Mouse (Mus musculus): ENCODE data around the gene Pdzrn4. TPM values are rescaled to one million over a fixed set of nuclear protein-coding genes. Genes with fewer than 3 reads are reported as not detected.

Pdzrn4 gene
- polyA plus RNA-seq, 1 experiment from 2014 or later, result 0.80 TPM

DNA sequence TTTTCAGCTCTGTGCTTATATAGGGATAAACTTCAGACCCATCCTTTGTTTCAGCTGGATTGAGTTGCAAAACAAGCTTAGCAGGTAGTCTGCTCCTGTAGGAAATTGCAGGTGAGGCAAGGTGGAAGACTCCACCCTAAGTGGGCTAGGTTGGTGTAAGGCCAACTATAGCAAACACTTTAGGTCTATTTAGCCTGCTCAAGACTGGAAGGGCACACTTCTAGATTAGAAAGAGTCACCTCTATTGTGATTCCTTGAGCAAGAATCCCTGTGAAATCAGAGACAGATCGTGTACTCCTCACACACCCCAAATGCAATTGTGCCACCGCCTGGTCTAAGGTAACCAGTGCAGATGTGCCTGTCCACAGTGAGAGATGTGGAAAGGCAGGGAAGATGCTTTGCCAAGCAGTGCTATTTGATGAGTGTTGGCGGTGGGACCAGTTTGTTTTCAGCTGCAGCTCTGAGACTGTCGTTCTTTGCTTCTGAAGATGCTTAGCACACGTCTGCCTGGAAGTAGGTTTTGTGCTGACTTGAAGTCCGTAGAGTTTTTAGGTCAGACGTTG, 158.4 kb downstream of the Pdzrn4 start:
- no peaks in the 10 kb centered on the region for H3K4me1 ChIP-seq (replicated peaks)
- H3K27me3 ChIP-seq (replicated peaks), result no peaks in the 10 kb centered on the region
- no peaks in the 10 kb centered on the region for H3K9me3 ChIP-seq (replicated peaks)
- H3K4me2 ChIP-seq, result no peak overlapping the region
- ATAC-seq (ENCODE audit: insufficient number of reproducible peaks, low FRiP score), result no peak
- H3K27ac ChIP-seq (ENCODE audit: poor library complexity, severe bottlenecking), result no peak overlapping the region
- no peak overlapping the region for H3K9ac ChIP-seq
- no peak overlapping the region for H3K4me3 ChIP-seq
- H3K36me3 ChIP-seq, result no peaks in the 10 kb centered on the region
- 72% methylated on average over 7 of the region's 7 CpGs for WGBS

DNA sequence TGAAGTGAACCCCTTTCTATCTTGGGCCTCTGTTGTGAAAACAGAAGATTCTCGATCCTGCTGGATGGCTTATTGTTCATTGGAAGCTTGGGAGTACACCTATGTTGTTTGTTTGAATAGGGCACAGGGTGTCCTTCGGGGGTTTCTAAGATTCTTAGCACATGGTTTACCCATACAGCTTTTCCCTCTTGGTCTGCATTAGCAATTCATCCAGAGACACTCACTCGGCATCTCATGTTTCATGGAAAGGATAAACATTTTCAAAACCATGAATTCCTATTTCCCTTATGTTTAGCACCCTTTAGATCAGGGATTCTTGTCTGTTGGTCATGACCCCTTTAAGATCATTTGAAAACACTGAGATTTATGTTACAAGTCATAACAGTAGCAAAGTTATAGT, 159.0 kb downstream of the Pdzrn4 start:
- no peak for ATAC-seq (ENCODE audit: insufficient number of reproducible peaks, low FRiP score)
- WGBS, result 70% methylated on average over 3 of the region's 3 CpGs
- H3K36me3 ChIP-seq, result no peaks in the 10 kb centered on the region

DNA sequence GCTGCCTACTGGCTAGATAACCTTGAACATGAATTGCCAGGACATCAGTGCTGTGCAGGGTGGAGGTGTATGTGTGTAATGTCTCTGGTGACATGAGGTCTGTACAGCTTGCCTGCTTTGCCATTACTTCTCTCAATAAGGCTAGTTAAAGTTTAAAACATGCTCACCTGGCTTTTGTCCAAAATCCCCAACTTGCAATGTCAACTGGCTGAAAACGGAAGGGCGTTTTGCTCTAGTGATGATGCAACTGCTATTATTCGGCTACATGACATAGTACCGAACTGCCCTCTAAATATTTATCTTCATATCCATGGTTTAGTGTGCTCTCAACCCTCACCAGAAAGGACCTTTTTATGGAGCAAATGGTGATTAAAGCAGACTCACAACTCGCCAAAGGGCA, 161.9 kb downstream of the Pdzrn4 start:
- 82% methylated on average over 5 of the region's 5 CpGs for WGBS
- Histone ChIP-seq H3K36me3 (no peaks in the 10 kb centered on the region), H3K4me1 (replicated peaks) (no peaks in the 10 kb centered on the region), H3K27me3 (replicated peaks) (no peaks in the 10 kb centered on the region), H3K4me3 (no peak overlapping the region), H3K27ac (ENCODE audit: poor library complexity, severe bottlenecking) (no peak overlapping the region), H3K9ac (no peak overlapping the region), H3K4me2 (no peak overlapping the region), H3K9me3 (replicated peaks) (no peaks in the 10 kb centered on the region)
- ATAC-seq (ENCODE audit: insufficient number of reproducible peaks, low FRiP score), result no peak

More for the DNA sequence above, 159.0 kb downstream of the Pdzrn4 start:
- Histone ChIP-seq H3K4me1 (replicated peaks) (no peaks in the 10 kb centered on the region), H3K4me3 (no peak overlapping the region), H3K27me3 (replicated peaks) (no peaks in the 10 kb centered on the region), H3K4me2 (no peak overlapping the region), H3K27ac (ENCODE audit: poor library complexity, severe bottlenecking) (no peak overlapping the region), H3K9me3 (replicated peaks) (no peaks in the 10 kb centered on the region), H3K9ac (no peak overlapping the region)

DNA sequence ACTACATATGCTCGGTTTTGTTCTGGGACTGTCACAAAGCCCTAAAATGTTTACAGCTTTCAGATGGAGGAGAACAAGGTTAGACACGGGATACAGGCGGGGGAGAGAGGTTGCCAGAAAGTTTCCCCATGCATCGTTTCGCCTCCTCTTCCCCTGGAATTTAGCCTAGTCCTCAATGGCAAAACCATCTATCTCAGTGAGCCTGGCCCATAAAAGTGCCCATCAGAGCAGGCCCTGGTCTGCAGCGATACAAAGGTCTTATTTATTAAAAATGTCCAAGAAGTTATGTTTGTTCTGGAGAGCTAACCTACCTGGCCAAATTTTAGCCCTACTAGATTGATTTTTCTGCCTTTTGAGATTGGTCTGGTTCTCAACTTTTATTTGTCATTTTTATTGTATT, 165.5 kb downstream of the Pdzrn4 start:
- no peaks in the 10 kb centered on the region for H3K27me3 ChIP-seq (replicated peaks)
- no peak overlapping the region for H3K4me3 ChIP-seq
- H3K4me1 ChIP-seq (replicated peaks), result no peaks in the 10 kb centered on the region
- H3K27ac ChIP-seq (ENCODE audit: poor library complexity, severe bottlenecking), result no peak overlapping the region
- ATAC-seq (ENCODE audit: insufficient number of reproducible peaks, low FRiP score), result no peak
- no peak overlapping the region for H3K9ac ChIP-seq
- WGBS, result 80% methylated on average over 6 of the region's 6 CpGs
- H3K9me3 ChIP-seq (replicated peaks), result no peaks in the 10 kb centered on the region
- no peak overlapping the region for H3K4me2 ChIP-seq
- H3K36me3 ChIP-seq, result no peaks in the 10 kb centered on the region

DNA sequence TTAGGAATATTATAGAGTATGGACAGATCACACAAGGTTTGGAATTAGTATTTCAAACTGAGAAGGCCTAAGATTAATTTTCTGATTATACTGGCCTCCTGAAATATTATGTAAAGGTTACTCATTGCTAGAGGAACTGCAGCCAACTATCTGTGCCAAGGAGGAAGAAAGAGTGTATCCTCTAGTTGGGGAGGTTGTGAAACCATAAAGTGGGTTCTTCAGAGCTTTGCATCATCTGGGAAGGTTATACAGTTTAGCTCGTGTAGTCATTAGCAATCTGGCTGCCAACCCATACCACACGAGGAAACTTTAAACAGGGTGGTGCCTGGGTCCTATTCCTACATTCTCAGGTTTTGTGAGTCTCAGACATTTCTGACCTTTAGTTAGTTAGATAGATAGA, 166.9 kb downstream of the Pdzrn4 start:
- no peak for ATAC-seq (ENCODE audit: insufficient number of reproducible peaks, low FRiP score)
- no peak overlapping the region for H3K9ac ChIP-seq
- H3K4me2 ChIP-seq, result no peak overlapping the region
- no peak overlapping the region for H3K27ac ChIP-seq (ENCODE audit: poor library complexity, severe bottlenecking)
- 58% methylated on average over 2 of the region's 2 CpGs for WGBS
- no peaks in the 10 kb centered on the region for H3K4me1 ChIP-seq (replicated peaks)
- no peaks in the 10 kb centered on the region for H3K9me3 ChIP-seq (replicated peaks)
- H3K4me3 ChIP-seq, result no peak overlapping the region
- no peaks in the 10 kb centered on the region for H3K36me3 ChIP-seq
- no peaks in the 10 kb centered on the region for H3K27me3 ChIP-seq (replicated peaks)

DNA sequence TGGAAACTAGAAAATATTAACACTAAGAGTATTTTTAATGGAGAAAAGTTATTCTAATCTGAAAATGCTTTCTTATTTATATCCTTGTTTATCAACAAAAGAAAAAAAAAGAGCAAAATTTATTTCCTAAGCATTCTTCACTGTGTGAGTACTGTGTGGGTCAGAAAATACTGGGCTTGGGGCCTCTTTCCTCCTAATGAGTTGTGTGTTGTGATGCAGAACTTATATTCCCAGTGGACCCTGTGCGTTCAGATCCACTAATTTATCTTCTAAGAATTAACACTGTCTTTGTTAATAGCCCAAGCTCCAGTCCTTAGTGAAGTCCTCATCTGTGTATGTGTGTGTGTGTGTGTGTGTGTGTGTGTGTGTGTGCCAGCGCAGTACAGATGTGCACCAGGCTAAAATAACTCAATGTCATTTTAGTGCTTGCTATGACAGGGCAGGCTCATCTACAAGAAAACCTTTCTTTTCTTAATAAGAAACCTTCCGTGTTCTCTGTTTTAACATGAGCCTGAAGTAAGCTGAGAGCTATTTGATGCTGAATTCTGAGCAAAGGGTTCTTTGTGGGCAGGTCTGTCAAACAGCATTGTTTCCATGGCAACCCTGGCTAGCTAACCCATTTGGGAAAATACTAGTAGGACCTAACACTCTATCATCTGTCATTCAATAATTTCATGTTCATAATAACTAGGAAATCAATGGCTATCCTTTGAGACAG, 174.0 kb downstream of the Pdzrn4 start:
- Histone ChIP-seq H3K4me3 (no peak overlapping the region), H3K9ac (no peak overlapping the region), H3K36me3 (no peaks in the 10 kb centered on the region), H3K4me2 (no peak overlapping the region), H3K9me3 (replicated peaks) (no peaks in the 10 kb centered on the region), H3K4me1 (replicated peaks) (no peaks in the 10 kb centered on the region; the same call in 1 of the 2 replicates), H3K27me3 (replicated peaks) (no peaks in the 10 kb centered on the region), H3K27ac (ENCODE audit: poor library complexity, severe bottlenecking) (no peak overlapping the region)
- no peak for ATAC-seq (ENCODE audit: insufficient number of reproducible peaks, low FRiP score)
- WGBS, result 77% methylated on average over 3 of the region's 3 CpGs

DNA sequence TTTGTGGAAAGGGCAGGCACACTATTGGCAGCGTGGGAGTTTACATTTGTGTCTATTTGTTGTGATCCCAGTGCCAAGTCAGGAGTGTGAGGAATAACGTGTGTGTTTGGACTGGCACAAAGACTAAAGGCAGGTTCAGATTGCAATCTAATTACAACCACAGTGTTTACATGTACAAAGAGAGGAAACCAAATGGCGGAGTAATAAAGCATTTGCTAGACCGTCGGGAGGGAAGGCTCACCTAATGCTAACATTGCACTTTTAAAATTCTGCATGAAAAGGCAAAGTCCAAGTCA, 174.5 kb downstream of the Pdzrn4 start:
- Histone ChIP-seq H3K4me3 (no peak overlapping the region), H3K36me3 (no peaks in the 10 kb centered on the region), H3K9ac (no peak overlapping the region), H3K27ac (ENCODE audit: poor library complexity, severe bottlenecking) (no peak overlapping the region), H3K4me2 (no peak overlapping the region), H3K27me3 (replicated peaks) (no peaks in the 10 kb centered on the region), H3K9me3 (replicated peaks) (no peaks in the 10 kb centered on the region), H3K4me1 (replicated peaks) (no peaks in the 10 kb centered on the region; the same call in 1 of the 2 replicates)
- no peak for ATAC-seq (ENCODE audit: insufficient number of reproducible peaks, low FRiP score)
- WGBS, result 78% methylated on average over 5 of the region's 5 CpGs

DNA sequence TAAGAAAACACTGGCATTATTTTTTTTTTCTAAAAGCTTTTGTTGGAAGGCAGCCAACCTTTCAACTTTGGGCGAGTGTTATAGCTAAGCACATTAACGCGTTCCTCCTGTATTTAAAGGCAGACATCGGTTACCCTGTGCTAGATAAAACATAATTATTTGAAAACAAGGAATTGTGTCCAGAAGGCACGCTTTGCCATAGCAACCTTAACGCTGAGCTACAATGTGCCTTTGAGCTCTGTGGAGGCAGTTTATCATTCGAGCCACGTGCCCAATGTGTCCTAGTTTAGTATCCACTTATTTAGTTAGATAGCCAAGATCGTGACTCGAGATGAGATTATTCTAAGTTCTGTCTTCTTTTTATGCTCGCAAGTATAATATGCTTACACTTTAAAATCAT, 180.8 kb downstream of the Pdzrn4 start:
- no peak overlapping the region for H3K4me3 ChIP-seq
- 67% methylated on average over 11 of the region's 11 CpGs for WGBS
- ATAC-seq (ENCODE audit: insufficient number of reproducible peaks, low FRiP score), result no peak
- no peak overlapping the region for H3K4me2 ChIP-seq
- no peaks in the 10 kb centered on the region for H3K27me3 ChIP-seq (replicated peaks)
- H3K9ac ChIP-seq, result no peak overlapping the region
- no peak overlapping the region for H3K27ac ChIP-seq (ENCODE audit: poor library complexity, severe bottlenecking)
- H3K4me1 ChIP-seq (replicated peaks), result no peaks in the 10 kb centered on the region
- no peaks in the 10 kb centered on the region for H3K9me3 ChIP-seq (replicated peaks)
- H3K36me3 ChIP-seq, result no peaks in the 10 kb centered on the region

DNA sequence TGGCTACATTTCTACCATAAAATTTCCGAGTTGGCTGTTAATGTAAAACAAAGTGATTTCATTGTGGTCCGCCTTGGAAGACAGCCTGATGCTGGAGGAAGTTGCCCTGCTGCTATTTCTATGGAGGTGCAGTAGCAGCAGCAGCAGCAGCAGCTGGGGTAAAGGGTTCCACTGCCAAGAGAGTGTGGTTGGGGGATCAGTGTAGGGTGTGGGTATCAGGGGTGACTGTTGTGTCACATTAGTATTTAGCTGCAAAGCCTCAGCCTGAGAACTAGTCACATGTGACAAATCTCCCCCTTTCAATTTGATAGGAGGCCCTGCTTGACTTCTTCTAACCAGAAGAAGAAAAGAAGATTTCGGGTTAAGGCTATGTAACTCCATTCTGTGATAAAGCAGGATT, 183.5 kb downstream of the Pdzrn4 start:
- Histone ChIP-seq H3K36me3 (no peaks in the 10 kb centered on the region), H3K27me3 (replicated peaks) (no peaks in the 10 kb centered on the region), H3K4me1 (replicated peaks) (no peaks in the 10 kb centered on the region), H3K4me3 (no peak overlapping the region), H3K9ac (no peak overlapping the region), H3K9me3 (replicated peaks) (no peaks in the 10 kb centered on the region), H3K4me2 (no peak overlapping the region), H3K27ac (ENCODE audit: poor library complexity, severe bottlenecking) (no peak overlapping the region)
- ATAC-seq (ENCODE audit: insufficient number of reproducible peaks, low FRiP score), result no peak
- WGBS, result 65% methylated on average over 3 of the region's 3 CpGs

DNA sequence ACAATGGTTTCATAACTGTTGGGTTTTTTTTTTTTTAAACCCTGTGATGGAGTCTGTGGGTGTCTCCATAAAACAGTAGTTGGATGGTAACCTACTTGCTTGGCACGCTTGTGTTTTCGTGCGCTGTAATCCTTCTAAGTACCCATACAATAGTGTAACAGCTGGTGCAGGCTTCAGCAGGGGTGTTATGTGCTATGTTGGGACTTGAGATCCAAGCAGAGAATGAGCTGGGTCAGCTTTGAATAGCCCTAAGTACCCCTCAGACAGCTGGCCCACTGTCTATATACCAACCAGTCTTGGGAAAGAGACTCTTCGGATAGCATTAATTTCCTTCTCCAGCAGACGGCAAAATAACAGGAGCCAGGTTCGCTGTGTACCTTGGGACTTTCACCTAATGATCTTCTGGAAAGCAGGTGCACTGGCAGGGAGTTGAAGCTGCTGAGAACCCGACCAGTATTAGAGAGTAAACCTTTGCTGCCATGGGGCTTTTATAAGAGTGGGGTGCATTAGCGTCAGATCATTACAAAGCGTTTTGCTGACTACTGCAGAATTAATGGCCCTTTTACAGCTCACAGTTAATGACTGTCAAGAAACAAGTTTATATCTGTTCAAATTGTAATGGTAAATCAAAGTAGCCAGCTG, 184.2 kb downstream of the Pdzrn4 start:
- Histone ChIP-seq H3K4me2 (no peak overlapping the region), H3K4me1 (replicated peaks) (no peaks in the 10 kb centered on the region), H3K4me3 (no peak overlapping the region), H3K27ac (ENCODE audit: poor library complexity, severe bottlenecking) (no peak overlapping the region), H3K36me3 (no peaks in the 10 kb centered on the region), H3K9me3 (replicated peaks) (no peaks in the 10 kb centered on the region), H3K9ac (no peak overlapping the region), H3K27me3 (replicated peaks) (no peaks in the 10 kb centered on the region)
- ATAC-seq (ENCODE audit: insufficient number of reproducible peaks, low FRiP score), result no peak
- 81% methylated on average over 9 of the region's 9 CpGs for WGBS

DNA sequence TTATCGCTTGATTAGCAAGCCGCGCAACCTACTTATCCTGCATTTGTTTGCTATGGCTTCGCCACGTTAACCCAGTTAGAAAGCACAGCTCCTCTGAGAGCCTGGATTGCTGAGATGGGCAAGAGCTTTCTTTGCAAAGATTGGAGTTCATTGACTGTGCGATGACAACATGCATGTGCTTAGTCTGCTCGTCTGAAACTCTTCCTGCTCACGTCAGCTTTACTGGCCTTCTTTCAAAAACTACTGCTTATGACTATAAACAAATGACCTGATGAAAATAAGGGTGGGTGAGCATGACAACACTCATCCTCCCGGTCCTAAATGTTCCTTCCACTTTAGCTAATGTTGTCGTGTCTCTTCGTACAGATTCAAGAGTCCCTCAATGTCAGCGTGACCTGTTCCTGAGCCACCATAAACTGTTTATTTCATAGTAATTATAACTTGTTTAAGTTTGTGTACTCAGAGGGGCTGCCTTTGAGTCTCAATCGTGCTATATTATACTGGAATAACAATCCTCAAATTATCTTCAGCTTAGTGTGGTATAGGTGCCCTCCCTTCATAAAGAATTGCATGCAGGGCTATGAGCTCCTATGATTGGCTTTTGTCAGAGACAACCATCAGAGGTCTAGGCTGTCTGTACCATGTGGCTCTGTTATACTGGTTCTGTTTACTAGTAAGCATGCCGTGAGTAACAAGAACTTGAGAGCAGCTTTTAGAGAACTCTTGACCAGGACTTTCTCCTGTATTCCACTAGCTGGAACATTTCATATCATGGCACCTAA, 187.9 kb downstream of the Pdzrn4 start:
- Histone ChIP-seq H3K27ac (ENCODE audit: poor library complexity, severe bottlenecking) (no peak overlapping the region), H3K27me3 (replicated peaks) (no peaks in the 10 kb centered on the region), H3K9me3 (replicated peaks) (no peaks in the 10 kb centered on the region), H3K4me1 (replicated peaks) (no peaks in the 10 kb centered on the region), H3K4me2 (no peak overlapping the region), H3K4me3 (no peak overlapping the region), H3K9ac (no peak overlapping the region), H3K36me3 (no peaks in the 10 kb centered on the region)
- 80% methylated on average over 14 of the region's 14 CpGs for WGBS
- no peak for ATAC-seq (ENCODE audit: insufficient number of reproducible peaks, low FRiP score)
